Mouse (Mus musculus) heart, embryonic 13.5 days (tissue): ENCODE measurements around the gene Aldh1a2. TPM values are rescaled to one million over a fixed set of nuclear protein-coding genes. Genes with fewer than 3 reads are reported as not detected.
A peak's percentile ranks its signal among the peaks of the same experiment; 100 is the strongest.

ENCODE experiments used
- ATAC-seq: fragments of 200-750 bp; cut with Nextera tagmentation; 2 replicates; pipeline ENCODE4 v1.8.0; 2017; ENCODE audit warnings: moderate TSS enrichment; ENCODE audit not compliant: insufficient number of reproducible peaks, low FRiP score, low TSS enrichment; ENCODE audit errors: extremely low read depth
- H3K27ac ChIP-seq: fragments of 300-500 bp; sonication (generic); replicated peaks from 2 replicates; pipeline ENCODE4 v1.5.1; 2015; ENCODE audit warnings: moderate library complexity, mild to moderate bottlenecking, inconsistent platforms
- H3K27me3 ChIP-seq: fragments of 300-500 bp; sonication (generic); replicated peaks from 2 replicates; pipeline ENCODE4 v1.6.1; 2015; ENCODE audit warnings: mild to moderate bottlenecking, inconsistent platforms
- H3K36me3 ChIP-seq: fragments of 300-500 bp; sonication (generic); 2 replicates; pipeline ENCODE4 v1.6.1; 2015; ENCODE audit warnings: mild to moderate bottlenecking, inconsistent platforms
- H3K4me1 ChIP-seq: fragments of 300-500 bp; sonication (generic); 2 replicates; pipeline ENCODE4 v1.6.1; 2015; ENCODE audit warnings: inconsistent platforms
- H3K4me2 ChIP-seq: fragments of 300-500 bp; sonication (generic); 2 replicates; pipeline ENCODE4 v1.6.1; 2015; ENCODE audit warnings: inconsistent platforms, mild to moderate bottlenecking, moderate library complexity
- H3K4me3 ChIP-seq: fragments of 300-500 bp; sonication (generic); 2 replicates; pipeline ENCODE4 v1.5.1; 2015; ENCODE audit warnings: moderate library complexity, mild to moderate bottlenecking, inconsistent platforms
- H3K9ac ChIP-seq: fragments of 300-500 bp; sonication (generic); 2 replicates; pipeline ENCODE4 v1.6.1; 2015; ENCODE audit warnings: inconsistent platforms, mild to moderate bottlenecking, moderate library complexity
- H3K9me3 ChIP-seq: fragments of 300-500 bp; sonication (generic); 2 replicates; pipeline ENCODE4 v1.6.1; 2016; ENCODE audit warnings: inconsistent platforms
- WGBS: fragments of 180-500 bp; shearing (Covaris S2); methylation state at CpG from one replicate; pipeline ENCODE4 v1.1.7; 2015; ENCODE audit warnings: mixed read lengths; 5-methylcytosine and 5-hydroxymethylcytosine counted together
- polyA plus RNA-seq: library from polyadenylated mRNA; unstranded; fragments of >200 nt; fragmentation: Nextera tagmentation; extraction: Ambion mirVana; gene quantifications from 2 replicates; pipeline ENCODE4 v1.2.1, GENCODE M21; 2015

The Aldh1a2 gene
- polyA plus RNA-seq: 33.5 and 44.9 TPM in 2 replicates

DNA sequence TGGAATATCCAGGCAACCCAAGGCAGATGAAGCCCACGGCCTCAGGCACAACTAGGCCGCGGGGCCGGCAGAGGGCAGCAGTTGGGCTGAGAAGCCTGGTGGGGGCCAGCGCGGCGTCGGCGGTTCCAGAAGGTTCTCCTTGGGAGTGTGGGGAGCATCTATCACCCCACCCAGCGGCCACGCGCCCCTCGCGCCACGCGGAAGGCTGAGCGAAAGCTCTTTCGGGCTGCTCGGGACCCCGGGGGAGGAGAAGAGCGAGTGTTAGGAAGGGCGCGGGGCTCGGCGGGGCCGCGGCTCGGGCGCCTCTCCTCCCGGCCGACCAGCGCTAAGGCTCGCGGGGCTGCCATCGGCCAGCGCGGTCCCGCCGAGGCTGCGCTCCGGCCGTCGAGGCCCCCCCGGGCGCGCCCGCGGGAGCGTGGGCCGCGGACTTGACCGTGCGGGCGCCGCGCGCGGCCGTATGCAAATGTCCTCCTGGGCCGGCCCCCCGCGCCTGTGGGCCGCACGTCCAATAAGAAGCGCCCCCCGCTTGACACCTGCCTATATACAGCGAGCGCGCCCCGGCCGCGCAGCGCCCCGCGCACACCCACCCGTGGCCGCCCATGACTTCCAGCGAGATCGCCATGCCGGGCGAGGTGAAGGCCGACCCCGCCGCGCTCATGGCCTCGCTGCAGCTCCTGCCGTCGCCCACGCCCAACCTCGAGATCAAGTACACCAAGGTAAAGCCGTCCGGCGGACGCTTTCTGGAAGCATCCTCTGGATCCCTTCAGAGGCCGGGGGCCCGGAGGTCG, at the start of gene Aldh1a2:
Aldh1a2 (plus strand) TSS at position 542 of the 788 bp plus-strand sequence.
- Histone ChIP-seq H3K27me3 (peaks cover 75% of the 10 kb centered on the region), H3K27ac (no peak within 1 kb of the TSS), H3K4me2 (peak within 1 kb of the TSS; percentile 75), H3K9ac (peak within 1 kb of the TSS; percentile 65), H3K4me3 (peak within 1 kb of the TSS; percentile 55), H3K9me3 (no peaks in the 10 kb centered on the region), H3K36me3 (no peaks in the 10 kb centered on the region), H3K4me1 (peaks cover 10% of the 10 kb centered on the region)
- ATAC-seq: peak; percentile 54; the same call in 1 of the 2 replicates
- under 1% methylated on average over 83 of the region's 97 CpGs for WGBS

DNA sequence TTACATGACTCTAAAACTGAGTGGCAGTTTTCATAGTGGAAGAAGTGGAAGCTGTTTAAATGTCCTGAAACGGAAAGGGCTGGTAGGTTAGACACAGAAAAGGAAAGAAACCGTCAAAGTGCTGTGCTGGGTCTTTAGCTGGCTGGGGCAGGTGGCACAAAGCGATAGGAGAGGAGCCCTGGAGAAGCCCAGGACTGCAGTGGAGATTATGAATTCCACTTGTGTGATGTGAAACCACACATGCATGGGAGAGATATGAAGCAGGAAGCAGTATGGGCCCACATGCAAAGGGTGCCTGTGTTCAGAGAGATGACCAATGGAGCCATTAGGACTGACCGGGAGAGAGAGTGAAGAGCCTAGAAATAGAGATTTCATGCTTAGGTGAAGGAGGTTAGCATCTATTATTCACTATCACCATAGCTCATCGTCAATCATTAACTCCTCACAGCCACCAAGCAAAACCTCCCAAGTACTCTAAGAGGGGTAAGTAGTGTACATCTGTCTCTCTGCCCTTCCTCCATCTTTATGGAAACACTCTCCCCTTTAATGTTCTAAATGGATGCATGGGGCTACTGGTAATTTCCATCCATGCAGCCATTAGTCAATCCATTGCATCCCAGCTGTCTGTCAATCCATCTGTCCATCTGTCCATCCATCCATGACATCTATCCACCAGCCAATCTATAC, 49.4 kb upstream of the Aldh1a2 start:
- Histone ChIP-seq H3K36me3 (no peaks in the 10 kb centered on the region), H3K9me3 (no peaks in the 10 kb centered on the region), H3K9ac (no peak overlapping the region), H3K4me2 (no peak overlapping the region), H3K4me3 (no peak overlapping the region), H3K27me3 (peaks cover 4% of the 10 kb centered on the region; the same call in 1 of the 2 replicates), H3K4me1 (peaks cover 16% of the 10 kb centered on the region), H3K27ac (no peak overlapping the region)
- 73% methylated on average over 5 of the region's 5 CpGs for WGBS
- no peak for ATAC-seq

DNA sequence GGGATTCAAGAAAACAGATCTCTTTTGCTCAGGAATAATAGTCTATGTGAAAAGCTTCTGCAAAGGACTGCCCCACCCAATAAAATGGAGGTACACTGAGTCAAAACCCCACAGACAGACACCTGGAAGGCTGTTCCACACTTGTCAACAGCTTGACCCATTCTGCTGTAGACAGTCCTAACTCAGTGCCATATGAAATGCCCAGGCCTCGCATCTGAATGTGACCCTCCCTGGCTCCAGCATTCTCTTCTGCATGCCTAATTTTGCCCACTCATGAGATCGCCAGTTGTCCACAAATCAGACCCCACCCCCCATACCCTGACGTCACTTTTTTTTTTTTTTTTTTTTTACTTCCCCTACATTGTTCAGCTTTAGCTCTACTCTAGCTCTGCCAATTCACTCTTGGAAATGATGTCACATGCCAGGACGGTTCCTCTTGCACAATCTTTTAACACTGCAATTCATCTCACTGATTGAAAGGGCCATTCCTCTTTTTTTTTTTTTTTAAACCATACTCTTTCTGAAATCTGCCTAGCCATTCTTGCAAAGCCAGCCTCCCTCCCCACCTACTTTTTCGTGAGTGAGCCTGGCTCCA, 48.6 kb upstream of the Aldh1a2 start:
- no peak overlapping the region for H3K9ac ChIP-seq
- H3K4me2 ChIP-seq: no peak overlapping the region
- peaks cover 16% of the 10 kb centered on the region for H3K4me1 ChIP-seq
- 75% methylated on average over 5 of the region's 5 CpGs for WGBS
- ATAC-seq: no peak
- H3K36me3 ChIP-seq: no peaks in the 10 kb centered on the region
- peaks cover 4% of the 10 kb centered on the region; the same call in 1 of the 2 replicates for H3K27me3 ChIP-seq
- H3K9me3 ChIP-seq: no peaks in the 10 kb centered on the region
- no peak overlapping the region for H3K27ac ChIP-seq
- no peak overlapping the region for H3K4me3 ChIP-seq

DNA sequence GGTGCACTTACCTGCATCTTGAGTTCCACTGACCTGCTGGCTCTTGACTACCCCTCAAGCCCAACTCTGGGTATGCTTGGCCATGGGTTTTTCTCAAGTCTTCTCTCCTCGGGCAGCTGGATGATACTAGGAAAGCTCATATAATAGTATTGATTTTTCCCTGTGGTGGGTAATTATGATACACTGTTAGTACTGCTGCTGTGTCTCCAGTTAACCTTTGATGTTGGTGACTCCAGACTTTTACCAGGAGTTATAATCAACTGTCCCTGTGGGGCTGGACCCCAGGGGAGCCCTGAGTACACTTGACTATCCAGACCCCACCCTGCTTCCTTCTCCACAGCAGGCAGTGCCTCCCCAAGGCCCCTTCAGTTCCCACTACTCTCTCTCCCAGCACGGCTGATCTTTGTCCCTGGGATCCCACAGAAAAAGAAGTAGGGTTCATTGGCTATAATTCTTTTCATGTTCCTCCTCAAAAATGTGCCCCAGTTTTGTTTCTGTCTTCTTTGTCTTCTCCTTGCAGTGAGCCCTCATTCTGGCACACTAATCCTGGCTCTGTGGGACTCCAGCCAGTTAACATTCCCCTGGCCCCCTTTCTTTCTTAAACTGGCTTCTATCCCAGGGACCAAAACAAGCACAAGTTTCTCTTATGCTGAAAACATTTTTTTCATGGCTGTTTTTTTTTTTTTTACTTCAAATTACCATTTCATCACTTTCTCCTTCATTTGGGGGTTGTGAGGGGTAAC, 47.9 kb upstream of the Aldh1a2 start:
- Histone ChIP-seq H3K27me3 (peaks cover 4% of the 10 kb centered on the region; the same call in 1 of the 2 replicates), H3K9ac (no peak overlapping the region), H3K9me3 (no peaks in the 10 kb centered on the region), H3K36me3 (no peaks in the 10 kb centered on the region), H3K4me2 (no peak overlapping the region), H3K27ac (no peak overlapping the region), H3K4me1 (peaks cover 16% of the 10 kb centered on the region), H3K4me3 (no peak overlapping the region)
- 45% methylated on average over 2 of the region's 2 CpGs for WGBS
- ATAC-seq: no peak

DNA sequence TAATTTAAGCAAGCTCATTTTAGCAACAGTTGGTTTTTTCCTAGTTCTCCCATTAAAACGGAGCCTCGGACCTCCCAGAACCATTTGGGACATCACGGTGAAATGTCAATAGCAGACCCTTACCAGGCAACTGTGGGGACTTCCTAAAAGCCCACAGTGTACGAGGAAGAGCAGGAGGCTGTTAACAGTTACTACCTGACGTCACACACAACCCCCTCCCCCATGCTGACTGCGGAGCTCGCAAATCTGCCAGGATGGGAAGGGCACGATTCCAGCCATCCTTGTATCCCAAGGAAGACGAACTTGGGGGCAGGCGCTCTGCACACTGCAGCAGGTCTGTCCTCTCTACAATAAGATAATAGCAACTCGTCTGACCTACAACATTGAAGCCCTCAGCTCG, 47.1 kb upstream of the Aldh1a2 start, which contains the start of gene Aqp9:
Aqp9 (minus strand) TSS at position 172 of the 400 bp plus-strand sequence.
- H3K27ac ChIP-seq: no peak within 1 kb of the TSS
- H3K4me2 ChIP-seq: peak within 1 kb of the TSS; percentile 53
- no peaks in the 10 kb centered on the region for H3K9me3 ChIP-seq
- no peak within 1 kb of the TSS for H3K9ac ChIP-seq
- peak within 1 kb of the TSS; percentile 11; the same call in 1 of the 2 replicates for H3K4me3 ChIP-seq
- H3K27me3 ChIP-seq: peaks cover 4% of the 10 kb centered on the region; the same call in 1 of the 2 replicates
- peaks cover 16% of the 10 kb centered on the region for H3K4me1 ChIP-seq
- no peak for ATAC-seq
- H3K36me3 ChIP-seq: no peaks in the 10 kb centered on the region
- WGBS: 33% methylated on average over 12 of the region's 12 CpGs

DNA sequence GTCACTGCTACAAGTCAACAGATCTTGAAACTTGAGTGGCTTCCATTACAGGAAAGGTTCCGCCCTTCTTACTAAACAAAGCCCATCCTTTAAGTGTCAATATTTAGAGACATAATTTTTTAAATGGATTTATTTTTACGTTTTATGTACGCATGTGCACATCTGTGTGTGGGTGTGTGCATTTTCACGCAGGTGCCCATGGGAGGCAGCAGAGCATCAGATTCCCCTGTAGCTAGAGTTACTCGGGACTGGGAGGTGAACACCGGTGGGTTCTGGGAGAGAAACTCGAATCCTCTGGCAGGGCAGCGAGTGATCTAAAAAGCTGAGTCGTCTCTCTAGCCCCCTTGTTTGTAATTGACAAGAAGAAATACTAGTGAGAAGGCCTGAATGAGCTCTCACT, 42.1 kb upstream of the Aldh1a2 start:
- no peak overlapping the region for H3K9ac ChIP-seq
- H3K27me3 ChIP-seq: peaks cover 4% of the 10 kb centered on the region; the same call in 1 of the 2 replicates
- peaks cover 5% of the 10 kb centered on the region for H3K4me1 ChIP-seq
- no peak overlapping the region for H3K4me2 ChIP-seq
- no peaks in the 10 kb centered on the region for H3K9me3 ChIP-seq
- WGBS: 60% methylated on average over 9 of the region's 9 CpGs
- H3K36me3 ChIP-seq: no peaks in the 10 kb centered on the region
- ATAC-seq: no peak
- H3K4me3 ChIP-seq: no peak overlapping the region
- no peak overlapping the region for H3K27ac ChIP-seq

DNA sequence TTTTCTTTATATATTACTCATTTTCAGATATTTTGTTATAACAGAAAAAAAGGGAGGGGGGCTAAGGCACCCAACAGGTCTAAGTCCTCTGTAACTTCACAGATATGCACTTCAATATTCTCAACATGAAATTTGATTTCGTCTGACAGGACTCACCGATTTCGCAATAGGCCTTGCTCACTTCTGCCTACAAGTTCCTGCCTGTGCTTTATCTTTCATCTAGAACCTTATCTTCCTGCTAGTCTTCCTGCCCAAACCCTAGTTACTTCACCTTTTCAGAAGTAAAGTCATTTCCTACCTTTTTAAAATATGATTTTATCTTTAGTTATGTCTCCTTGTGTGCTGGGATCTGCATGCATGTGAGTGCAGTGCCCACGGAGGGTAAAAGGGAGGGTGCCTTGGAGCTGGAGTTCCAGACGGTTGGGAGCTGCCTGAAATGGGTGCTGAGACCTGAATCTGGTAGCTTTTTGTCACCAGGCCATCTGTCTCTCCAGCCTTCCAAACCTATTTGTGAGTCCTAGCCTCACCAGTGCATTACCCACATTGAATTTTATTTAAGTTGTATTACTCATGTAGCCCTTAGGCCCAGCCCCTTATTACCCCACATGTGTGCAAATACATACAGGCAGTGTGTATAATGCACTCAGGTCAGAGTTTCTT, 41.1 kb upstream of the Aldh1a2 start:
- WGBS: 72% methylated on average over 5 of the region's 5 CpGs
- H3K4me3 ChIP-seq: no peak overlapping the region

DNA sequence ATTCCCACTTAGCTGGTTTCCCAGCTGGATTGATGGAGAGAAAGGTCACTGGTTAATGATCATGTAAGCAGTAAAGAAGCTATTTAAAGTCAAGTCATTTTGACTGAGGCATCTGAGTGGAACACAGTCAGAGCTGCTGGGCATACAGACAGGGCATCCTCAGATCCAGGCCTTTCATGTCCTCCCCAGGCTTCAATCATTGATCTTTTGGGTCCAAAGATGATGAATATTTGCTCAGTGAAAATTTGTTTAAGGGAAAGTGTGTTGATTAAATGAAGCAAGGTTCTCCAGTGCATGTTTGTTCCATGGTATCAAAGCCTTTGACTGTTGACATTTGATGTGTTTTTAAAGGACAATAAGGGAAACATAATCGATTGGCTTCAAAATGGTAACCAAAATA, 39.9 kb upstream of the Aldh1a2 start:
- H3K36me3 ChIP-seq: no peaks in the 10 kb centered on the region
- no peak overlapping the region for H3K27ac ChIP-seq
- H3K9me3 ChIP-seq: no peaks in the 10 kb centered on the region
- H3K4me3 ChIP-seq: no peak overlapping the region
- ATAC-seq: no peak
- no peak overlapping the region for H3K9ac ChIP-seq
- no peaks in the 10 kb centered on the region for H3K4me1 ChIP-seq
- no peak overlapping the region for H3K4me2 ChIP-seq
- no peaks in the 10 kb centered on the region for H3K27me3 ChIP-seq
- WGBS: 62% methylated on average over 1 of the region's 1 CpGs

More for the DNA sequence above, 41.1 kb upstream of the Aldh1a2 start:
- ATAC-seq: no peak
- Histone ChIP-seq H3K4me2 (no peak overlapping the region), H3K9ac (no peak overlapping the region), H3K27ac (no peak overlapping the region), H3K27me3 (no peaks in the 10 kb centered on the region), H3K36me3 (no peaks in the 10 kb centered on the region), H3K4me1 (no peaks in the 10 kb centered on the region), H3K9me3 (no peaks in the 10 kb centered on the region)

DNA sequence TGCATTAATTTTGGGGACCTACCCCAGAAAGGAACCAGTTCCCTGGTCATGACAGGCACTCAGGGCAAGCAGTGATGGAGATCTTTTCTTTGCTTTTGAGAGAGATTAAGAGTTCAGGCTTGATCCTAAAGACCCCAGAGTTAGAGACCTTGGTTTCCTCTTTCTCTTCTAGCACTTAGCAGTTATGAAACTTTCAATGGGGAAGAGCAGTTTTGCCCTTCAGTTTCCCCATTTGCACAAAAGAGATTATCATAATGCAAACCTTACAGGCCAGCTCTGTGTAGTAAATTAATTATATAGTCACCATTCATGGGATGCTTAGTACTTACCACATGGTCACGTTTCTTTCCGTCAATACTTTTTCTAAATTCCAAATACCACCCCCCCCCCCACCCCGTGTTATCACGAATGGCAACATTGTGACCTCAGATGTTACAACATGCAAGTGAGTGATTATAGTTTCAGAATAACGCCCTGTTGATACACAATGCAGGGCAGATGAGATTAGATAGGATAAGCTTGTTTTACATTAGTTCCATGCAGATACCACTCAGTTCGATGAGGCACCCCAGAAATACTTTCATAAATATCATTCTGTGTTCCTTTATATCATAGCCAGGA, 36.2 kb upstream of the Aldh1a2 start:
- WGBS: 69% methylated on average over 6 of the region's 6 CpGs
- no peak overlapping the region for H3K9ac ChIP-seq
- H3K4me3 ChIP-seq: no peak overlapping the region
- no peaks in the 10 kb centered on the region for H3K36me3 ChIP-seq
- H3K27me3 ChIP-seq: no peaks in the 10 kb centered on the region
- H3K27ac ChIP-seq: no peak overlapping the region
- no peaks in the 10 kb centered on the region for H3K9me3 ChIP-seq
- H3K4me2 ChIP-seq: no peak overlapping the region
- H3K4me1 ChIP-seq: no peaks in the 10 kb centered on the region
- no peak for ATAC-seq

DNA sequence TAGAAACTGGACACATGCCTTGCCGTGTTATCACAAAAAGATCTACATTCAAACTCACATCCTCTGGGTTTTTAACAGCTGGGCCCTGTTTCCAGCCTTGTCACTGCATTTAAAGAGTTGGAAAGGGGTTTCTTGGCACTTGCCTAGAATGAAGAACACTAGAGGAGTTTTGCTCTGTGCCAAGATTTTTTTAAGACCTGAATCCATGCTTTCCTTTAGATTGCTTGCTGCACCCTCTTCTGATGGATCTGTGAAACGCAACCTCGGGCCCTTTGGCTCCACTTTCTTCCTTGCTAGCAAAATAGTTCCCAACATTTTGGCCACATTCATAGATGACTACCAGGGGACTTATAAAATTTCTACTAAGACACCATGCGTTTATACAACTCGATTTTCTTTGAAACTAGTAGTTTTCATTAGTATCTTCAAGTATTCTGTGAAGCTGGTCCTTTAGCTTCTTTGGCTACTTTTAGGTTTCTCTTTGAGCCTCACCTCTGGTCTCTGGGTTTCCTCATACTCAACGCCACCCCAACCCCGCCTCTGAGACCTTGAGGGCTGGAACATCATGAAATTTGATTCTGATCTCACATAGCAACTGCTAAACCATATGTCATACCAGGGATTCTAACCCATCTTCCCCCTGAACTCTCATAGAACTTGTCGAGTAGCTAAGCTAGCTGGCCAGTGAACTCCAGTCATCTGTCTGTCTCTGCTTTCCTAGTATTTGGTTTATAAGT, 35.5 kb upstream of the Aldh1a2 start:
- no peaks in the 10 kb centered on the region for H3K36me3 ChIP-seq
- no peak overlapping the region for H3K27ac ChIP-seq
- H3K27me3 ChIP-seq: no peaks in the 10 kb centered on the region
- 61% methylated on average over 8 of the region's 8 CpGs for WGBS
- H3K9ac ChIP-seq: no peak overlapping the region
- ATAC-seq: no peak
- H3K4me2 ChIP-seq: no peak overlapping the region
- no peaks in the 10 kb centered on the region for H3K9me3 ChIP-seq
- no peak overlapping the region for H3K4me3 ChIP-seq
- no peaks in the 10 kb centered on the region for H3K4me1 ChIP-seq
